Mouse (Mus musculus): Measurements from ENCODE around the gene Cacng4. TPM values are rescaled to one million over a fixed set of nuclear protein-coding genes. Genes with fewer than 3 reads are reported as not detected.

Cacng4 gene
- total and polyA plus RNA-seq, 2 experiments from 2014 or later = 58.4 to 112 TPM

DNA sequence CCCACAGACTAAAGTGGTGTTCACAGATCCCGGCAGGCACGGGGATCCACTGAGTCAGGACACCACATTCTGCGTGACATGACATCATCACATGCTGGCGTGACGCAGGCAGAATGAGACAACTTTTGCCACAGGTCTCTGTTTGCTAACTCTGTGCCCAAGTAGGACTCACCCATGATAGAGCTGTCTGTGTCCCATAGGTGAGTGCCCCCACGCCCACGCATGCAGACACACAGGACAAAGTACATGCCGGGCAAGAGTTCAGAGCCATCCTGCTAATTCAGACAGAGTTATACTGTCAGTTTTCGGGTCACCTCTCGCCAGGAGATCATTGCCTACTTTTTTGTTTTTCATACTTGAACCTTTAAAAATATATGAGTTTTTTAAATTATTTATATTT, 105.9 kb downstream of the Cacng4 start:
- H3K36me3 ChIP-seq (ENCODE audit: insufficient read depth, low read length) = peaks cover 7% of the 10 kb centered on the region
- H3K9me3 ChIP-seq (ENCODE audit: low read length) = no peaks in the 10 kb centered on the region
- no peak overlapping the region for H3K9ac ChIP-seq (replicated peaks; ENCODE audit: low read length, poor library complexity, severe bottlenecking)
- H3K4me1 ChIP-seq (ENCODE audit: insufficient read depth, low read length) = peaks cover 6% of the 10 kb centered on the region; the same call in 1 of the 2 replicates
- no peak overlapping the region for H3K4me3 ChIP-seq (ENCODE audit: low read depth, low read length)
- no peak for DNase-seq (ENCODE audit: low spot score)
- H3K27me3 ChIP-seq (ENCODE audit: insufficient read depth, low read length) = no peaks in the 10 kb centered on the region
- no peak overlapping the region for H3K4me2 ChIP-seq (ENCODE audit: low read depth, low read length, poor library complexity, severe bottlenecking)
- ATAC-seq (ENCODE audit: low FRiP score) = no peak
- no peak overlapping the region for H3K27ac ChIP-seq (ENCODE audit: low read depth, low read length)
- no peak for TF ChIP-seq CTCF (IDR thresholded peaks at IDR 0.05)
- WGBS = 96% methylated on average over 10 of the region's 10 CpGs

DNA sequence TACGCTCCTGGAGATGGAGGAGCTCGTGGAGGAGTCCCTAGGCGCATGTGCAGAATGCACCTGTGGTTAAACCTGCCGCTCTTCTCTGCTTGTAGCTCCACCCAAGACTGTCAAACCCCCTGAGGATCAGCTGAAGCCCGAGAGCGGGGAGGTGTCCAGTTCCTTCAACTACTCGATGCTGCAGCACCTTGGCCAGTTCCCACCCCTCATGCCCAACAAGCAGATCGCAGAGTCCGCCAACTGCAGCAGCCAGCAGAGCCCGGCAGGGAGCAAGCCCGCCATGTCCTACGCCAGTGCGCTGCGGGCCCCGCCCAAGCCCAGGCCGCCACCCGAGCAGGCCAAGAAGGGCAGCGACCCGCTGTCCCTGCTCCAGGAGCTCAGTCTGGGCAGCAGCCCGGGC, 108.1 kb downstream of the Cacng4 start:
- 88% methylated on average over 20 of the region's 20 CpGs for WGBS
- TF ChIP-seq CTCF (IDR thresholded peaks at IDR 0.05) = no peak

DNA sequence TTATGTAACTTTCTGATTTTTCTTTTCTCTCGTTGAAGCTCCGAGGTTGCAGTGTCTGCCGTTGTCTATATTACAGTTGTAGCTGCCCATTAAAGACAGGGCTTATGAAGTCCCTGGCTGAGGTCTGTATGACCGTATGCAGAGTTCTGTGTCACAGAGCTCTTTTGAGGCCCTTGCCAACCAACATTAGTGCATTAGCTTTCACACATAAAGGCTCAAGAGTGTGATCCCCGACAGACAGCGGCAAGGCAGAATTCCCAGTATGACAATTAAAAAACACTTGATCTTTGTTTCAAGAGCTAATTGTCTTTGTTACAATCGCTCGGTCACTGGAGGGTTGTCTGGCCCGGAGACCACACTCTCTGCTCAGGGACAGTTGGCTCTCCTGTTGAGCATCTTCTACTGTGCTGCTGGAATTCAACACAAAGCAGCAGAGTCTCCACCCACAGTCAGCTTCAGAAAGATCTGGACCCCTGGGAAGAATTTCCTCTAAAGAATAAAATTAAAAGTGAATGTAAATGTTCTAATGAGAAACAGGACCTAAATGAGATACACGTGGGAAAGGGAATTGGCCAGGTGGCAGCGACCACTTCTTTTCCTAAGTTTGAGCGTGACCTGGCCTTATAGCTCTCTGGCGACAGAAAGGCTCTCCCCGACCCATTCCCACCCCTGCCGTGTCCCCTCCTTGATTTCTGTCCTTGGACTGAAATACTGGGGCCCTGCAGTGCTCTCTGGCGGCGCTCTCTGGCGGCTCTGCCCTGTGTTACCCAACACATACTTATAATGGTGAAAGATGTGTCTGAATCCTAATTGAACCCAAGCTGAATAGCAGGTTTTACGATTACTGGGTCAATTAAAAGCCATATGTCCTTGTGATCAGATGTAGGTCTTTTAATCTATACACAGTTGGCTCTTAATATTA, 110.6 kb downstream of the Cacng4 start:
- ATAC-seq (ENCODE audit: low FRiP score) (no peak), DNase-seq (ENCODE audit: low spot score) (peak; percentile 47)
- H3K4me3 ChIP-seq (ENCODE audit: low read depth, low read length) = no peak overlapping the region
- peak; percentile 49 for TF ChIP-seq CTCF (IDR thresholded peaks at IDR 0.05)
- peaks cover 6% of the 10 kb centered on the region; the same call in 1 of the 2 replicates for H3K4me1 ChIP-seq (ENCODE audit: insufficient read depth, low read length)
- 49% methylated on average over 19 of the region's 19 CpGs for WGBS
- H3K9me3 ChIP-seq (ENCODE audit: low read length) = no peaks in the 10 kb centered on the region
- H3K9ac ChIP-seq (replicated peaks; ENCODE audit: low read length, poor library complexity, severe bottlenecking) = no peak overlapping the region
- H3K27ac ChIP-seq (ENCODE audit: low read depth, low read length) = no peak overlapping the region
- no peak overlapping the region for H3K4me2 ChIP-seq (ENCODE audit: low read depth, low read length, poor library complexity, severe bottlenecking)
- H3K27me3 ChIP-seq (ENCODE audit: insufficient read depth, low read length) = no peaks in the 10 kb centered on the region
- H3K36me3 ChIP-seq (ENCODE audit: insufficient read depth, low read length) = peaks cover 7% of the 10 kb centered on the region

More for the DNA sequence above, 108.1 kb downstream of the Cacng4 start:
- Histone ChIP-seq H3K4me1 (ENCODE audit: insufficient read depth, low read length) (peaks cover 6% of the 10 kb centered on the region; the same call in 1 of the 2 replicates), H3K27me3 (ENCODE audit: insufficient read depth, low read length) (no peaks in the 10 kb centered on the region), H3K36me3 (ENCODE audit: insufficient read depth, low read length) (peaks cover 7% of the 10 kb centered on the region), H3K9ac (replicated peaks; ENCODE audit: low read length, poor library complexity, severe bottlenecking) (no peak overlapping the region), H3K9me3 (ENCODE audit: low read length) (no peaks in the 10 kb centered on the region), H3K4me3 (ENCODE audit: low read depth, low read length) (no peak overlapping the region), H3K27ac (ENCODE audit: low read depth, low read length) (no peak overlapping the region), H3K4me2 (ENCODE audit: low read depth, low read length, poor library complexity, severe bottlenecking) (no peak overlapping the region)
- DNase-seq (ENCODE audit: low spot score) (no peak), ATAC-seq (ENCODE audit: low FRiP score) (no peak)

DNA sequence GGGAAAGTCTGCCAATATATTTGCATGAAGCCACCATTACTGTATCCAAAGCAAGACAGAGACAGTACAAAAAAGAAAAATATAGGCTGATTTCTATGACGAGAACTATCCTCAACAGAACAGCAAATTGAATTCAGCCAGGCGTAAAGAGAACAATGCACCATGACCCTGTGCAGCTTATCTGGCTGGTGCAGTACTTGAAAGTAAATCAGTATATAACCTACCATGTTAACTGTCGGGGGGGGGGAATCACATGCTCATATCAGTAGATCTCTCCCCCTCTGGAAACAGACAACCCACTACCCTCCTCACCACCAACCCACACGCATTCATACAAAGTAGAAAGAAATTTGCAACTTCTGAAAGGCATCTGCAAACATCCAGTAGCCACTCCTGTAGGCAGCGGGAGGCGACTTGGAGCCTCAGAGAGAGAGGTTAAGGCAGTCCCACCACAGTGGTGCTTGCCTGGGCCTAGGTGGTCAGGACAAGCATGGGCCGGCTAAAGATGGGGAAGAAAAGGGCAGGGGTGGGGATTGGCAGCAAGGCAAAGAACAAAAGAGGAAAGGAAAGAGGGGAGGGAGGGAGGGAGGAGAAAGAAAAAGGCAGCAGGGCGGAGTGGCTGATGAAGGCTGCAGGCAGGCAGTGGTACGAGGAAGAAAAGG, 111.5 kb downstream of the Cacng4 start:
- WGBS = 31% methylated on average over 9 of the region's 9 CpGs

More for the DNA sequence above, 111.5 kb downstream of the Cacng4 start:
- H3K4me2 ChIP-seq (ENCODE audit: low read depth, low read length, poor library complexity, severe bottlenecking) = no peak overlapping the region
- no peaks in the 10 kb centered on the region for H3K9me3 ChIP-seq (ENCODE audit: low read length)
- no peak overlapping the region for H3K9ac ChIP-seq (replicated peaks; ENCODE audit: low read length, poor library complexity, severe bottlenecking)
- H3K4me3 ChIP-seq (ENCODE audit: low read depth, low read length) = no peak overlapping the region
- no peak for TF ChIP-seq CTCF (IDR thresholded peaks at IDR 0.05)
- ATAC-seq (ENCODE audit: low FRiP score) (no peak), DNase-seq (ENCODE audit: low spot score) (no peak)
- H3K27me3 ChIP-seq (ENCODE audit: insufficient read depth, low read length) = no peaks in the 10 kb centered on the region
- peaks cover 6% of the 10 kb centered on the region; the same call in 1 of the 2 replicates for H3K4me1 ChIP-seq (ENCODE audit: insufficient read depth, low read length)
- peaks cover 7% of the 10 kb centered on the region for H3K36me3 ChIP-seq (ENCODE audit: insufficient read depth, low read length)
- H3K27ac ChIP-seq (ENCODE audit: low read depth, low read length) = 0 out of 2 replicates have a peak overlapping the region, but pooled peaks have one; percentile 7

Other genes with a start within 250 kb of the Cacng4 start
- gene Helz, start 246.6 kb downstream of the Cacng4 start, total RNA-seq (2014; rRNA removed) = 15.9 and 20.4 TPM in 2 replicates
- 8.4 and 8.9 TPM in 2 replicates for gene Helz, start 246.6 kb downstream of the Cacng4 start, polyA plus RNA-seq (2015; fragmentation: Nextera tagmentation; extraction: Ambion mirVana)
- 0.94 and 1.8 TPM in 2 replicates for gene Cacng1, start 78.0 kb downstream of the Cacng4 start, total RNA-seq (2014; rRNA removed)
- 1.1 and 1.2 TPM in 2 replicates for gene Cacng1, start 78.0 kb downstream of the Cacng4 start, polyA plus RNA-seq (2015; fragmentation: Nextera tagmentation; extraction: Ambion mirVana)
- 19.9 and 36.4 TPM in 2 replicates for gene Cacng5, start 120.5 kb upstream of the Cacng4 start, total RNA-seq (2014; rRNA removed)
- gene Cacng5, start 120.5 kb upstream of the Cacng4 start, polyA plus RNA-seq (2015; fragmentation: Nextera tagmentation; extraction: Ambion mirVana) = 16.4 and 18.7 TPM in 2 replicates